Mouse (Mus musculus) stomach, embryonic 15.5 days (tissue): ENCODE results near the gene Mkrn2. TPM values are rescaled to one million over a fixed set of nuclear protein-coding genes. Genes with fewer than 3 reads are reported as not detected.

ENCODE experiments used
- ATAC-seq: fragments of 200-750 bp; cut with Nextera tagmentation; 2 replicates; pipeline ENCODE4 v1.8.0; 2017; ENCODE audit warnings: low read depth, moderate number of reproducible peaks, moderate TSS enrichment; ENCODE audit not compliant: insufficient read depth, low FRiP score
- H3K27ac ChIP-seq: fragments of 300-500 bp; sonication (generic); 2 replicates; pipeline ENCODE4 v1.5.1; 2015; ENCODE audit warnings: mild to moderate bottlenecking, inconsistent platforms
- H3K27me3 ChIP-seq: fragments of 300-500 bp; sonication (generic); replicated peaks from 2 replicates; pipeline ENCODE4 v1.6.1; 2015; ENCODE audit warnings: inconsistent platforms
- H3K36me3 ChIP-seq: fragments of 300-500 bp; sonication (generic); 2 replicates; pipeline ENCODE4 v1.6.1; 2015; ENCODE audit warnings: inconsistent platforms
- H3K4me1 ChIP-seq: fragments of 300-500 bp; sonication (generic); 2 replicates; pipeline ENCODE4 v1.6.1; 2015; ENCODE audit warnings: inconsistent platforms
- H3K4me2 ChIP-seq: fragments of 300-500 bp; sonication (generic); 2 replicates; pipeline ENCODE4 v1.6.1; 2015; ENCODE audit warnings: mild to moderate bottlenecking, inconsistent platforms
- H3K4me3 ChIP-seq: fragments of 300-500 bp; sonication (generic); replicated peaks from 2 replicates; pipeline ENCODE4 v1.5.1; 2015; ENCODE audit warnings: inconsistent platforms
- H3K9ac ChIP-seq: fragments of 300-500 bp; sonication (generic); 2 replicates; pipeline ENCODE4 v1.6.1; 2015; ENCODE audit warnings: inconsistent platforms
- H3K9me3 ChIP-seq: fragments of 300-500 bp; sonication (generic); 2 replicates; pipeline ENCODE4 v1.6.1; 2016; ENCODE audit warnings: inconsistent platforms
- WGBS: fragments of 180-500 bp; shearing (Covaris S2); methylation state at CpG from one replicate; pipeline ENCODE4 v1.1.7; 2015; 5-methylcytosine and 5-hydroxymethylcytosine counted together
- polyA plus RNA-seq: library from polyadenylated mRNA; unstranded; fragments of >200 nt; fragmentation: Nextera tagmentation; extraction: Ambion mirVana; gene quantifications from 2 replicates; pipeline ENCODE4 v1.2.1, GENCODE M21; 2015

Gene Mkrn2
- polyA plus RNA-seq = 23.7 and 25.3 TPM in 2 replicates

DNA sequence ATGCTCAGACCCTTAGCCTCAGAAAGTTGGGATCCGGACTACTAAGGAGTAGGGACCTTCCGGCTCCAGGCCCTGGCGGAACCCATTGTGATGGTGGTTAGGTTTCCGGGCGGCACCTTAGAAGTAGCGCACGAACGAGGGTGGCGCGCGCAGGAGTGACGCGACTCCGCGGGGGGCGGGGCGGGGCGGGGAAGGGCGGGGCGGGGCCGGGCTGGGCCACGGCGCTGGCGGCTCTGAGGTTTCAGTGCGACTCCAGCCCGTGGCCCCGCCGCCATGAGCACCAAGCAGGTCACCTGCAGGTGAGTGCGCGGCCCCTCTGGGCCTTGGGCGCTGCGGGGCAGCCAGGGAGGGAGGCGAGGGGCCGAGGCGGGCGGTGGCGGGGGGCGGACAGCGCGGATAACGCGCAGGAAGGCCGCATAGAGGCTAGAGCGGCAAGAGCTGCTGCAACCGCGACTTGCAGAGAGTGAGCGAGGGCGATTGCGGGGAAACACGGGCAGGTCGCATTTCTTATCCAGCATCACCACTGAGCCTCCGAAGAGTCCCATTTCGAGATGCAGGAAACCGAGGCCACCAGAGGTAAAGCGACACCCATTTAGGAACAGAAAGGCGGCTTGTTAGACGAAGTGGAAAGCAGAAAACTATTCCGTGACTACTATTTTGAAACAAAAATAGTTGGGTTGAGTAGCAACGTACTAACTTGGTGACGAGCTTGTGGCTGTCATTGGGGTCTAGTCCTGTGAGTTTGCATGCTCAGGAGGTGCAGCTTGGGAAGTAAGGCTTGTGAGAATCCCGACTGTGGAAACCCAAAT is at the start of gene Mkrn2:
Mkrn2 (plus strand) TSS at position 188 of the 809 bp plus-strand sequence.
- Histone ChIP-seq H3K4me3 (peak within 1 kb of the TSS; percentile 98), H3K4me2 (peak within 1 kb of the TSS; percentile 62), H3K27me3 (no peaks in the 10 kb centered on the region), H3K9ac (peak within 1 kb of the TSS; percentile 89), H3K27ac (peak within 1 kb of the TSS; percentile 83), H3K36me3 (no peaks in the 10 kb centered on the region), H3K4me1 (peaks cover 6% of the 10 kb centered on the region), H3K9me3 (no peaks in the 10 kb centered on the region)
- WGBS = under 1% methylated on average over 59 of the region's 61 CpGs
- ATAC-seq = peak; percentile 93

DNA sequence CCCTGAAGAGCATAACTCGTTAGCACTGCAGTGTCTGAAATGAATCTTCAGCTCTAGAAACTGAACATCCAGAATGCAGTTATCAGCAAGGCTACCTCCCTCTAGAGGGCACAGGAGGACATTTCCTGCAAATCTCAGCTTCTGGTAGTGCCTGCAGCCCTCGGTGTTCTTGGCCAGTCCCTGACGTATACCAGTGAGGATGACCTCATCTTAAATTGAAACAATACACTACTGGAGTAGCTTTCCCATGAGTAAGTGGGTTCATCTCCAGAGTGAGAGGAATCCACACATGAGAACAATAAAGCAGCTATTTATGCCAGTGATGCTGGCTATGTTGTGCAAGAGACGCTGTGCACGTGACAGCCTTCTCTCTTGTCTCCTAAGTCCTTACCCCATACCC is 46.2 kb upstream of the Mkrn2 start:
- H3K4me3 ChIP-seq = no peak overlapping the region
- no peaks in the 10 kb centered on the region for H3K4me1 ChIP-seq
- H3K9ac ChIP-seq = no peak overlapping the region
- no peak for ATAC-seq
- WGBS = 75% methylated on average over 5 of the region's 5 CpGs
- no peaks in the 10 kb centered on the region for H3K27me3 ChIP-seq
- no peaks in the 10 kb centered on the region for H3K9me3 ChIP-seq
- H3K36me3 ChIP-seq = peaks cover 21% of the 10 kb centered on the region; the same call in 1 of the 2 replicates
- H3K4me2 ChIP-seq = no peak overlapping the region
- no peak overlapping the region for H3K27ac ChIP-seq

DNA sequence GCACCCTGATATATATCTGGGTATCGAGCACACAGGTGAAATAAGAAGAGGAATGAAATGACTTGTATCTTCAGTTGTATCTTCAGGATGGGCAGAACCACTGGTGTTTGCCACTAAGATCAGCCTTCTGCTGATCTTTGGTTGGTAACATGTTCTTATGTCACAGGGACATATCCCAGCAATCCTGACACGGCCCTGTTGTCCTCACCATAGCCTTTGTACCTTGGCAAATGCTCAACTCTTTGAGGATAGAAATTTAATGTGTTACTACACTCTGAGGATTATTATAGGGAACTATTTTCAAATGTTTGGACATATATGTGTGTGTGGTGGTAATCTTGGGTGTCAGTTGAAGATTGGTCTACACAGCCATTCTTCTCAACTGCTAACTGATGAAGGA is 43.5 kb upstream of the Mkrn2 start:
- no peaks in the 10 kb centered on the region for H3K27me3 ChIP-seq

DNA sequence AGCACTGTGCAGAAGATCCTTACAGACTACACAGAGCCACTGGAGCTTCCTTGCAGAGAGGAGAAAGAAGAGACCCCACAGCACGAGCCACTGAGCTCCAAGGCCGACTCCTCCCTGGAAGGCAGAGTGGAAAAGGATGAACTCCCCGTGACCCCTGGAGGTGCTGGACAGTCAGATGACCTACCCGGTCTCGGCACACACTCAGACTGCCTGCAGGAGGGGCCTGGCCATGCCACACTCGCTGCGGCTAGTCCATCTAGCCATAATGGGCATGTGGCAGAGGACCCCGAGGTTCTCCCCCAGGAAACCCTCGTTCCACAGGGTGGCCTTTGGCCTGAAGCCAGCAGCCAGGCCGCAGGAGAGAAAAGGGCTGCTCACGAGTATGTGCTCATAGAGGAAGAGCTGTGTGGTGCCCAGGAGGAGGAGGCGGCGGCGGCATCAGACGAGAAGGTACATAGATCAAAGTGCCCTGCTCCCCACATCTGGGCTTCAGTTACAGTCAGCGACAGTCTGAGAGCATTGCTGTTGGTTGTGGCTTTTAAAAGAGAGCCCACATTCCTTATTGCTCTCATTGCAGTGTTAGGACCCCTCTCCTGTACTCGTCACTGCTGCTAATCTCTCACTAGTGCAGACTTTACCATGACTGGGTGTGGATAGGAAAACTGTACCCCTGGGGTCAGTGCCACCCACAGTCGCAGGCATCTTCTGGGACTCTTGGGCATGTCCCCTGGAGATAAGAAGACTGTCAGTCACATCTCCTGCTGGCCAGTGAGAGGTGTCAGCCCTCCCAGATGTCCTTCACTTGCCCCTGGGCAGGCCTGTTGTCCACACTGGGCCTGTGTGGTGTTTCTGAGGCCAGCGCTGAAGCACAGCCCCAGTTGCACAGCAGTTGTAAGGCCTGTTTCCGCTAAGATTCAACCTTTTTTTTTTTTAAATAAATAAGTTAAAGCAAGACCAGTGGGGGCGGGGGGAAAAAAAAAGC is 41.8 kb upstream of the Mkrn2 start:
- Histone ChIP-seq H3K4me2 (no peak overlapping the region), H3K9me3 (no peaks in the 10 kb centered on the region), H3K4me3 (no peak overlapping the region), H3K36me3 (peaks cover 11% of the 10 kb centered on the region), H3K9ac (no peak overlapping the region), H3K27ac (no peak overlapping the region), H3K4me1 (no peaks in the 10 kb centered on the region), H3K27me3 (no peaks in the 10 kb centered on the region)
- 51% methylated on average over 21 of the region's 21 CpGs for WGBS
- ATAC-seq = no peak

More for the DNA sequence above, 43.5 kb upstream of the Mkrn2 start:
- Histone ChIP-seq H3K9ac (no peak overlapping the region), H3K36me3 (peaks cover 14% of the 10 kb centered on the region), H3K4me2 (no peak overlapping the region), H3K9me3 (no peaks in the 10 kb centered on the region), H3K27ac (no peak overlapping the region), H3K4me1 (no peaks in the 10 kb centered on the region), H3K4me3 (no peak overlapping the region)
- no peak for ATAC-seq
- 98% methylated on average over 2 of the region's 2 CpGs for WGBS

DNA sequence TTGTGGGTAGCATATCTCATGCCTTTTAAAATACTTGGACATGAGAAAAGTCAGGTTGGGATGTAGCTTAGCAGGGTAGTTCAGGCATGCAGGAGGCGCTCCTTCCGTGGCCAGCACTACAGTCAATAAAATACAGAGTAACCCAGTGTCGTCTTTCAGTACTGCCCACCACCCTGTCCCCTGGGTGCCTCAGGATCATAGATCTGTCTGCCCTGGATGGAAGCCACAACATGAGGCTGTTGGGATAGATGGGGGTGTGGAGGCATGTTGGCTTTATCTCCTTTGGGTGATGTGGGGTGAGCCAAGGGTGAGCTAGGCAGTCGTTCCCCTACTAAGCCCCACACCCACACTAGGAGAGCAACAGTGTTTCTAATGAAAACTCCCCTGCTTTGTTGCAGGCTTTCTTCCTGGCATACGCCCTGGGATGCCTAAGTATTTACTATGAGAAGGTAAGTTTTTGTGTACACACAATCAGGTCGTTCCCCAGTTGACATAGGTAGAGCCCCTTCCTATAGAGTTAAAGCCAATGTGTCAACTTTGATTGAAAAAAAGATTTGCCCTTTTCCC is 36.1 kb upstream of the Mkrn2 start:
- Histone ChIP-seq H3K4me1 (no peaks in the 10 kb centered on the region), H3K4me2 (no peak overlapping the region), H3K27ac (no peak overlapping the region), H3K36me3 (peaks cover 28% of the 10 kb centered on the region), H3K27me3 (no peaks in the 10 kb centered on the region), H3K9me3 (no peaks in the 10 kb centered on the region), H3K4me3 (no peak overlapping the region), H3K9ac (no peak overlapping the region)
- 83% methylated on average over 6 of the region's 6 CpGs for WGBS
- ATAC-seq = no peak

DNA sequence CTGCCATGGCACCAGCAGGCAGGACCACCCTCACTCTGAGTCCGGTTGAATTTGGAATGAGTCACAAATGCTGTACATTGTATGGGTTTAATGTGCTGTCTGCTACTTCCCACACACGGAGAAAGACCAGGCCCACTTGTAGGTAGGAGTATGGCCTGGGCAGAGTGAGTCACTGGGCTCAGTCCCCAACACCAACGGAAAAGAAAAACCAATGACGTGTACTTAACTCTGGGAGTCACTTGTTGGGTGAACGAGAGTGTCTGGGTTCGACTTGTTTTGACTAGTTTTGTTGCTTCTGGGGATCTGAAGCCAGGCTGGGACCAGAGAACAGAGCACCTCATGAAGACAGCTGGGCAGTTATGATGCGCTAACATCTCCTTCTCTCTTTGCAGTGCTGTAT is 27.5 kb upstream of the Mkrn2 start:
- no peak overlapping the region for H3K4me3 ChIP-seq
- H3K36me3 ChIP-seq = peaks cover 54% of the 10 kb centered on the region

DNA sequence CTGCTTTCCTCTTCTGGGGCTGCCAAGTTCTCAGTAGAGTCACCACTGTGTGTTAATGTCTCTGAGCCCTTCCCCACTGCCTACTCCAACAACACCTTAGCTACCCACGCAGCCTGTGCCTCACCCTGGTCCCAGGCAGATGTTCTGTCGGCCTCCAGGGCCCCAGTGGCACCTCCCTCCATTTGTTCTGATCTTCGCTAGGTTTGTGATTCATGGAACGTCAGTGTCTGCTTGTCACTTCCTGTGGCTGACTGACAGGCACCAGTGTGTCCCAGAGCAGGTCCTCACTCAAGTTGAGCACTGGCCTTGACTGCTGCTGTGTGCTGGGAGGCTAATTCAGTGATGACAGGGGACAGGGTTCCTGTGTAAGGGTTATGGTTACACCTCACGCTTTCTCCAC is 24.3 kb upstream of the Mkrn2 start:
- no peaks in the 10 kb centered on the region for H3K9me3 ChIP-seq
- H3K4me1 ChIP-seq = no peaks in the 10 kb centered on the region
- no peaks in the 10 kb centered on the region for H3K27me3 ChIP-seq
- 87% methylated on average over 5 of the region's 5 CpGs for WGBS
- no peak overlapping the region for H3K4me2 ChIP-seq
- peaks cover 36% of the 10 kb centered on the region for H3K36me3 ChIP-seq
- no peak for ATAC-seq
- H3K4me3 ChIP-seq = no peak overlapping the region
- no peak overlapping the region for H3K27ac ChIP-seq
- H3K9ac ChIP-seq = no peak overlapping the region

More for the DNA sequence above, 27.5 kb upstream of the Mkrn2 start:
- H3K27ac ChIP-seq = no peak overlapping the region
- no peak overlapping the region for H3K4me2 ChIP-seq
- 86% methylated on average over 7 of the region's 7 CpGs for WGBS
- ATAC-seq = no peak
- H3K9ac ChIP-seq = no peak overlapping the region
- H3K27me3 ChIP-seq = no peaks in the 10 kb centered on the region
- no peaks in the 10 kb centered on the region for H3K4me1 ChIP-seq
- H3K9me3 ChIP-seq = no peaks in the 10 kb centered on the region

DNA sequence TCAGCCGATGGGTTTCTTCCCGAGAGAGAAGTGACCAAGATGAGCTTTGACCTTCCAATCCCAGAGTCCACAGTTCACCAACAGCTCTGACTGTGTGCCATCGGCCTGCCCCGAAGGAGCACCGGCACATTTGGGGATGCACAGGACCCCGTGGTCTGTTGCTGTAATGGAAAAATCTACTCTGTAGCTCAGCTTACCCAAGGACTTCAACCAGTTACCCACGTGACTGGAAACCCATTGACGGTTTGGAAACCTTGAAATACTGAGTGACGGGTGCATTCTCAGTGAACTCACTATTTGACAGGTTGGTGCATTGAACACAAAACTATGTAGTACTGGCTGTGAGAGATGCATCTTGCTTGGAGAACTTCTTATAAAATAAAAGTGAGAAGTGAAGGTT is 23.8 kb upstream of the Mkrn2 start:
- H3K27ac ChIP-seq = no peak overlapping the region
- no peaks in the 10 kb centered on the region for H3K27me3 ChIP-seq
- no peak overlapping the region for H3K4me3 ChIP-seq
- H3K4me2 ChIP-seq = no peak overlapping the region
- no peak overlapping the region for H3K9ac ChIP-seq
- H3K9me3 ChIP-seq = no peaks in the 10 kb centered on the region
- ATAC-seq = no peak
- no peaks in the 10 kb centered on the region for H3K4me1 ChIP-seq
- H3K36me3 ChIP-seq = peaks cover 36% of the 10 kb centered on the region
- 90% methylated on average over 9 of the region's 9 CpGs for WGBS

DNA sequence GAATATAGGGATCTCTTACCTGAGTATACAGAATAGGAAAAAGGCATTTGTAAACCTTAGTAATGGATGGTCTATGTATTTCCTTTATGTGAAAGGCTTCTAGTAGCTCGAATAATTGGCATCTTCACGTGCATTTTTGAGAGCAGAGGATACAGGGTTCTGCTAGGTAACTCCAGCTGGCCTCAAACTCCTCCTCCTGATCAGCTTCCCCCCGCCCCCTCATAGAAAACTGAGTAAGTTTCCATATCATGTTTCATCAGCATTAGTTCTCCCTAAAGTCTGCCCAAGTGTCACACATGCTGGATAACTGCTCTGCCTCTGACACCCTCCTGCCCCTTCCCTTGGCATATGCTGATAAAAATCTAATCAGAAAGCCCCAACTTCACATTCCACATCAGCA is 20.9 kb upstream of the Mkrn2 start:
- Histone ChIP-seq H3K4me3 (no peak overlapping the region), H3K27me3 (no peaks in the 10 kb centered on the region), H3K4me2 (no peak overlapping the region), H3K4me1 (no peaks in the 10 kb centered on the region), H3K9ac (no peak overlapping the region), H3K36me3 (peaks cover 29% of the 10 kb centered on the region), H3K9me3 (no peaks in the 10 kb centered on the region), H3K27ac (no peak overlapping the region)
- ATAC-seq = no peak
- 84% methylated on average over 3 of the region's 3 CpGs for WGBS

DNA sequence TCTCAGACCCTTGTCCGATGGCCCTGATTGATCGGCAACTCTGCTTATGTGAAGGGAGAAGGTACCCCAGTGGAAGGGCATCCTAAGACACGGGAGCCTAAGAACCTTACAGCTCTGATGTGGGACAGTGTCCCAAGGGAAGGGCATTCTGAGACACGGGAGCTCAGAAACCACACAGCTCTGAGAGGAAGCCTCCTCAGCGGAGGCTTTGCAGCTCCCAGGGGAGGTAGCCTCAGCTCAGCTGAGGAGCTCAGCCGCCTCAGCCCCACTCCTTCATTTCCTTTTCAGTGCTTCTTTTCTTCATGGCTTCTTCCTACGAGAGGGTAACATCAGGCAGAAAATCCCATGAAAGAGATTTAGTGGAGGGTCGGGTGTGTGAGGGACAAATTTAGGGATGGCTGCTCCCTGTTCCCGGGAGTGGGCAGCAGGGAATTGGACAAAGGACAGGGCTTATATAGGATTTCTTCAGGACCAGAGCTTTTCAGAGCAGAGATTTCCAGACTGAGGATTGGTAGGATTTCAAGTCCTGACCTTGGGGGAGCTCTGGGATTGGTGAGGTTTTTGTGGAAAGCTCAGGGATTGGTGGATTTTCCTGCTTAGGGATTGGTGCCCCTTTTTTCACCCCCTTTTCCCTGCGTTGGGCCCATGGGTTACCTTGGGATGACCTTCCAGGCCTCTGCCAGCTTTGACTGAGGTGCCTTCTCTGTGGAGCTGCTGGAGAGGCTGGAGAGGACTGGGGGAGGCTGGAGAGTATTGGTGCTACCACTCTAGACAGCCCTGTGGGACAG is 19.2 kb upstream of the Mkrn2 start:
- H3K27ac ChIP-seq = no peak overlapping the region
- no peak overlapping the region for H3K9ac ChIP-seq
- no peaks in the 10 kb centered on the region for H3K27me3 ChIP-seq
- peaks cover 13% of the 10 kb centered on the region for H3K36me3 ChIP-seq
- no peak overlapping the region for H3K4me2 ChIP-seq
- WGBS = 78% methylated on average over 10 of the region's 10 CpGs
- H3K4me1 ChIP-seq = no peaks in the 10 kb centered on the region
- no peak overlapping the region for H3K4me3 ChIP-seq
- H3K9me3 ChIP-seq = no peaks in the 10 kb centered on the region
- ATAC-seq = no peak

DNA sequence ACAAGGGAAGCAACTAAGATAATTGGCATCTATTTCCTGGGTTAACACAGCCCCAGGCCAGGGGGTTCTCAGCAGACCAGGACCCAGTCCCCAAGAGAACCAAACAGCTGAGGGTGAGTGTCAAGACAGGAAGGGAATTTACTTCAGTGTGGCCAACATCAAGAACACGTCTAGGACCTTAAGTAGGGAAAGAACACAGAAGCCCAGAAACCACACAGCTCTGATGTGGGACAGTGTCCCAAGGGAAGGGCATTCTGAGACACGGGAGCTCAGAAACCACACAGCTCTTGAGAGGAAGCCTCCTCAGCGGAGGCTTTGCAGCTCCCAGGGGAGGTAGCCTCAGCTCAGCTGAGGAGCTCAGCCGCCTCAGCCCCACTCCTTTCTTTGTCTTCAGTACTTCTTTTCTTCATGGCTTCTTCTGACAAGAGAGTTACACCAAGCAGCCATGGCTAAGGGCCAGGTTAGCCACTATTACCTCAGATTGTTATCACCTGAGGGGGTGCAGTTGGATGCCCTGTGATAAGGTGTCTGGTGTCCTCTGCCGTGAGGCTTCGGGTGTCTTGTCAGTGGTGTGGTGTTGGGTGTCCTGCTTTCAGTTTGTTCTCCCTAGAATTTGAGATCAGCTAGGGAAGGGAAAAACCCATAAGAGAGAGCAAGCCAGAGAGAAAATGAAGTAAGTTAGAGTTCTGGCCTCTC is 18.1 kb upstream of the Mkrn2 start:
- H3K9ac ChIP-seq = no peak overlapping the region
- ATAC-seq = no peak
- 84% methylated on average over 6 of the region's 6 CpGs for WGBS

More for the DNA sequence above, 18.1 kb upstream of the Mkrn2 start:
- Histone ChIP-seq H3K4me2 (no peak overlapping the region), H3K36me3 (peaks cover 4% of the 10 kb centered on the region), H3K27me3 (no peaks in the 10 kb centered on the region), H3K4me1 (no peaks in the 10 kb centered on the region), H3K4me3 (no peak overlapping the region), H3K27ac (no peak overlapping the region), H3K9me3 (no peaks in the 10 kb centered on the region)
